Mouse (Mus musculus) cerebellum, adult 2 months (tissue): ENCODE measurements around the gene Mier3. TPM values are rescaled to one million over a fixed set of nuclear protein-coding genes. Genes with fewer than 3 reads are reported as not detected.

Experiments
- DNase-seq, 2 experiments: peaks; one replicate each; pipeline ENCODE4 v3.0.0; 2021
- H3K27ac ChIP-seq: fragments of 200-500 bp; 2 replicates; pipeline ENCODE4 v1.5.1; 2012; ENCODE audit warnings: low read length, control low read depth, inconsistent platforms; ENCODE audit not compliant: insufficient read depth
- H3K27me3 ChIP-seq: fragments of 200-500 bp; 2 replicates; pipeline ENCODE4 v1.6.1; 2012; ENCODE audit warnings: inconsistent platforms, mild to moderate bottlenecking, low read length, moderate library complexity; ENCODE audit not compliant: control insufficient read depth, insufficient read depth
- H3K4me1 ChIP-seq: fragments of 200-500 bp; 2 replicates; pipeline ENCODE4 v1.6.1; 2011; ENCODE audit warnings: low read length; ENCODE audit not compliant: control insufficient read depth, insufficient read depth
- H3K4me3 ChIP-seq: fragments of 200-500 bp; replicated peaks from 2 replicates; pipeline ENCODE3; 2011; ENCODE audit warnings: mild to moderate bottlenecking, low read depth, low read length, control low read depth; ENCODE audit not compliant: insufficient read depth
- CTCF ChIP-seq: fragments of 200-500 bp; IDR thresholded peaks from 2 replicates; pipeline ENCODE4 v1.5.1; 2011; ENCODE audit warnings: low read depth, mild to moderate bottlenecking, control low read depth, low read length, moderate library complexity, borderline replicate concordance; ENCODE audit not compliant: insufficient read depth
- POLR2A ChIP-seq: fragments of 200-500 bp; IDR thresholded peaks from 2 replicates; pipeline ENCODE4 v1.6.1; 2011; ENCODE audit warnings: low read length, control low read depth, borderline replicate concordance; ENCODE audit not compliant: insufficient read depth
- WGBS: fragments of 180-500 bp; shearing (Covaris S2); methylation state at CpG from one replicate; pipeline ENCODE4 v1.1.7; 2018; 5-methylcytosine and 5-hydroxymethylcytosine counted together
- polyA plus RNA-seq: library from polyadenylated mRNA; depleted of rRNA; stranded (reverse); fragments of >200 nt; gene quantifications from 2 replicates; pipeline ENCODE4 v1.2.3, GENCODE M21; 2012; rRNA removed

Mier3 gene
- polyA plus RNA-seq: 12.5 and 12.7 TPM in 2 replicates

GRCm38 (mm10) chr13:111680679-111681078 is at the start of gene Mier3:
TSS of gene Mier3 (plus strand) at chr13:111680979.
- WGBS: 90% methylated on average over 4 of the region's 4 CpGs
- H3K4me1 ChIP-seq: no peaks in the 10 kb centered on the region
- TF ChIP-seq POLR2A (no peak), CTCF (no peak)

GRCm38 (mm10) chr13:111634163-111635160 is 46.3 kb upstream of the Mier3 start:
- Histone ChIP-seq H3K27me3 (no peaks in the 10 kb centered on the region), H3K4me3 (no peak overlapping the region), H3K4me1 (no peaks in the 10 kb centered on the region), H3K27ac (no peak overlapping the region)
- no peak for TF ChIP-seq POLR2A
- no peak for TF ChIP-seq CTCF
- DNase-seq: no peak
- WGBS: 85% methylated on average over 16 of the region's 16 CpGs

More at GRCm38 (mm10) chr13:111680679-111681078, at the start of gene Mier3:
- DNase-seq: no peak
- Histone ChIP-seq H3K27ac (no peak within 1 kb of the TSS), H3K27me3 (no peaks in the 10 kb centered on the region), H3K4me3 (no peak within 1 kb of the TSS)

- Histone ChIP-seq H3K4me1 (no peaks in the 10 kb centered on the region), H3K4me3 (no peak overlapping the region), H3K27me3 (no peaks in the 10 kb centered on the region), H3K27ac (no peak overlapping the region)
- DNase-seq: no peak
- TF ChIP-seq CTCF: no peak
- TF ChIP-seq POLR2A: no peak
- WGBS: 92% methylated on average over 6 of the region's 6 CpGs
Measured at GRCm38 (mm10) chr13:111640319-111640718, 40.5 kb upstream of the Mier3 start.

GRCm38 (mm10) chr13:111643636-111644035 is 37.1 kb upstream of the Mier3 start:
- 64% methylated on average over 2 of the region's 2 CpGs for WGBS
- H3K27ac ChIP-seq: no peak overlapping the region
- no peaks in the 10 kb centered on the region for H3K27me3 ChIP-seq
- no peaks in the 10 kb centered on the region for H3K4me1 ChIP-seq
- H3K4me3 ChIP-seq: no peak overlapping the region
- TF ChIP-seq POLR2A: no peak
- no peak for TF ChIP-seq CTCF
- DNase-seq: no peak

GRCm38 (mm10) chr13:111646204-111646603 is 34.6 kb upstream of the Mier3 start:
- 92% methylated on average over 9 of the region's 9 CpGs for WGBS
- no peak overlapping the region for H3K4me3 ChIP-seq
- no peak for TF ChIP-seq POLR2A
- H3K27me3 ChIP-seq: no peaks in the 10 kb centered on the region
- no peaks in the 10 kb centered on the region for H3K4me1 ChIP-seq
- no peak overlapping the region for H3K27ac ChIP-seq
- DNase-seq: no peak

- no peak overlapping the region for H3K4me3 ChIP-seq
- no peak overlapping the region for H3K27ac ChIP-seq
- DNase-seq: no peak
- no peaks in the 10 kb centered on the region for H3K27me3 ChIP-seq
- WGBS: 90% methylated on average over 4 of the region's 4 CpGs
- no peaks in the 10 kb centered on the region for H3K4me1 ChIP-seq
- no peak for TF ChIP-seq POLR2A
- TF ChIP-seq CTCF: no peak
Measured at GRCm38 (mm10) chr13:111647279-111647678, 33.5 kb upstream of the Mier3 start.

- Histone ChIP-seq H3K4me1 (no peaks in the 10 kb centered on the region), H3K4me3 (no peak overlapping the region), H3K27ac (no peak overlapping the region), H3K27me3 (no peaks in the 10 kb centered on the region; the same call in 1 of the 2 replicates)
- no peak for DNase-seq
- 39% methylated on average over 6 of the region's 6 CpGs for WGBS
- TF ChIP-seq CTCF (no peak), POLR2A (no peak)
Measured at GRCm38 (mm10) chr13:111651020-111651419, 29.8 kb upstream of the Mier3 start.

- H3K27me3 ChIP-seq: no peaks in the 10 kb centered on the region; the same call in 1 of the 2 replicates
- DNase-seq: no peak
- TF ChIP-seq POLR2A (no peak), CTCF (no peak)
- H3K4me1 ChIP-seq: no peaks in the 10 kb centered on the region
- no peak overlapping the region for H3K27ac ChIP-seq
- no peak overlapping the region for H3K4me3 ChIP-seq
- WGBS: 90% methylated on average over 4 of the region's 4 CpGs
Measured at GRCm38 (mm10) chr13:111655273-111655672, 25.5 kb upstream of the Mier3 start.
